Mouse (Mus musculus) embryonic facial prominence, embryonic 11.5 days (tissue): ENCODE results near the gene Nfib. TPM values are rescaled to one million over a fixed set of nuclear protein-coding genes. Genes with fewer than 3 reads are reported as not detected.

Source experiments
- ATAC-seq: fragments of 200-750 bp; cut with Nextera tagmentation; replicated peaks from 2 replicates; pipeline ENCODE4 v1.8.0; 2017; ENCODE audit warnings: low read depth; ENCODE audit not compliant: insufficient number of reproducible peaks, low FRiP score, low TSS enrichment
- DNase-seq: peaks from one replicate; pipeline ENCODE4 v3.0.0-alpha.2; 2015; ENCODE audit warnings: low spot score
- H3K27ac ChIP-seq: fragments of 300-500 bp; sonication (generic); replicated peaks from 2 replicates; pipeline ENCODE4 v1.5.1; 2014; ENCODE audit warnings: mild to moderate bottlenecking, low read depth, low read length, control low read depth
- H3K27me3 ChIP-seq: fragments of 300-500 bp; sonication (generic); 2 replicates; pipeline ENCODE4 v1.6.1; 2014; ENCODE audit warnings: mild to moderate bottlenecking, low read length, moderate library complexity, mixed read lengths; ENCODE audit not compliant: control insufficient read depth, insufficient read depth
- H3K36me3 ChIP-seq: fragments of 300-500 bp; sonication (generic); replicated peaks from 2 replicates; pipeline ENCODE4 v1.6.1; 2014; ENCODE audit warnings: low read depth, mild to moderate bottlenecking, low read length, moderate library complexity, mixed read lengths; ENCODE audit not compliant: control insufficient read depth, insufficient read depth
- H3K4me1 ChIP-seq: fragments of 300-500 bp; sonication (generic); 2 replicates; pipeline ENCODE4 v1.6.1; 2014; ENCODE audit warnings: low read length, mixed read lengths; ENCODE audit not compliant: control insufficient read depth, insufficient read depth
- H3K4me2 ChIP-seq: fragments of 300-500 bp; sonication (generic); 2 replicates; pipeline ENCODE4 v1.6.1; 2014; ENCODE audit warnings: low read depth, mild to moderate bottlenecking, control low read depth, low read length, moderate library complexity
- H3K4me3 ChIP-seq: fragments of 300-500 bp; sonication (generic); 2 replicates; pipeline ENCODE4 v1.5.1; 2014; ENCODE audit warnings: low read depth, low read length, control low read depth
- H3K9ac ChIP-seq: fragments of 300-500 bp; sonication (generic); replicated peaks from 2 replicates; pipeline ENCODE4 v1.6.1; 2014; ENCODE audit warnings: mild to moderate bottlenecking, control low read depth, low read length
- H3K9me3 ChIP-seq: fragments of 300-500 bp; sonication (generic); replicated peaks from 2 replicates; pipeline ENCODE4 v1.6.1; 2016; ENCODE audit warnings: mild to moderate bottlenecking, low read length, inconsistent platforms, mixed read lengths; ENCODE audit not compliant: control insufficient read depth
- WGBS: fragments of 180-500 bp; shearing (Covaris S2); extraction: QIAGEN DNeasy Blood & Tissue Kit; methylation state at CpG from one replicate; pipeline ENCODE4 v1.1.7; 2014; 5-methylcytosine and 5-hydroxymethylcytosine counted together
- polyA plus RNA-seq: library from polyadenylated mRNA; unstranded; fragments of >200 nt; fragmentation: Nextera tagmentation; extraction: Ambion mirVana; gene quantifications from 2 replicates; pipeline ENCODE4 v1.2.1, GENCODE M21; 2014

Nfib gene
- polyA plus RNA-seq, 1 experiment from 2014 or later, result 30.9 TPM

GRCm38 (mm10) chr4:82508281-82508687, 197.3 kb downstream of the Nfib start:
- H3K4me2 ChIP-seq, result peak overlapping the region; percentile 91
- 12% methylated on average over 7 of the region's 7 CpGs for WGBS
- H3K4me1 ChIP-seq, result peaks cover 6% of the 10 kb centered on the region; the same call in 1 of the 2 replicates
- H3K27me3 ChIP-seq, result no peaks in the 10 kb centered on the region
- H3K9me3 ChIP-seq, result no peaks in the 10 kb centered on the region
- peak overlapping the region; percentile 99; the same call in 1 of the 2 replicates for H3K27ac ChIP-seq
- H3K9ac ChIP-seq, result peak overlapping the region; percentile 37
- ATAC-seq (no peak), DNase-seq (no peak)
- peak overlapping the region; percentile 7; the same call in 1 of the 2 replicates for H3K4me3 ChIP-seq
- H3K36me3 ChIP-seq, result no peaks in the 10 kb centered on the region

DNA sequence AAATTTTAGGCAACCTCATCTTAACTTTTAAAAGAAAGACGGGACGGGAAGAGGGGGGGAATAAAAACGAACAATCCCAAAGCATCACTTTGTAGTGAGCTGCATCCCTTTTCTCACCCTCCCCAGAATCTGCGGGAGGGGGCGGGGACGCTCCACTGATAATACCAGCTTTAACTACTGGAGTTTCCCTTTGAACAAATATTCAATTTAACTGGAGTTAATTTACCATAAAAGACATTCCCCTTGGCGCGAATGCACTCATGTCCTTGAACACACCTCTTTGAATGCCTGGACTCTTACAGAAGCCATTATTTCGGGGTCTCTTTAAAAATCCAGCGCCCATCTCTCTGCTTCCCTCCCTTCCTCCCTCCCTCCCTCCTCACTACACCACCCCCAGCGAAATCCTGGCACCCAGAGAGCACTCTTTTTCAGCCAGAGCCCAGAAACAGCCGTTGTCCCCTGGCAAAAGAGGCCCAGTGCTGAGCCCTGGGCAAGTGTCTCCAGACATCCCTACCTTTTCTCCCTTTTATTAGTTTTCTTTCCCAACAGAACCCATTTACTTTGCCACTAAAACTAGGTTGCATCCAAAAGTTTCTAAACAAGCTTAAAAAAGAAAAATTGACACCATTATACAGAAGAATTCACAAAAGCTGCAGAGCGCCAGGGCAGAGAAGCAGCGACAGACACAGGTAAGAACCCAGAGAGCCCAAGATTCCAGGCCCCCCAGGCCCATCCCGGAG, 197.8 kb downstream of the Nfib start:
- H3K9me3 ChIP-seq, result no peaks in the 10 kb centered on the region
- ATAC-seq (no peak), DNase-seq (no peak)
- peak overlapping the region; percentile 66 for H3K4me3 ChIP-seq
- peak overlapping the region; percentile 37 for H3K9ac ChIP-seq
- H3K4me1 ChIP-seq, result peaks cover 6% of the 10 kb centered on the region; the same call in 1 of the 2 replicates
- H3K27ac ChIP-seq, result peak overlapping the region; percentile 99
- no peaks in the 10 kb centered on the region for H3K36me3 ChIP-seq
- WGBS, result 3% methylated on average over 15 of the region's 15 CpGs
- H3K4me2 ChIP-seq, result peak overlapping the region; percentile 91
- no peaks in the 10 kb centered on the region for H3K27me3 ChIP-seq

DNA sequence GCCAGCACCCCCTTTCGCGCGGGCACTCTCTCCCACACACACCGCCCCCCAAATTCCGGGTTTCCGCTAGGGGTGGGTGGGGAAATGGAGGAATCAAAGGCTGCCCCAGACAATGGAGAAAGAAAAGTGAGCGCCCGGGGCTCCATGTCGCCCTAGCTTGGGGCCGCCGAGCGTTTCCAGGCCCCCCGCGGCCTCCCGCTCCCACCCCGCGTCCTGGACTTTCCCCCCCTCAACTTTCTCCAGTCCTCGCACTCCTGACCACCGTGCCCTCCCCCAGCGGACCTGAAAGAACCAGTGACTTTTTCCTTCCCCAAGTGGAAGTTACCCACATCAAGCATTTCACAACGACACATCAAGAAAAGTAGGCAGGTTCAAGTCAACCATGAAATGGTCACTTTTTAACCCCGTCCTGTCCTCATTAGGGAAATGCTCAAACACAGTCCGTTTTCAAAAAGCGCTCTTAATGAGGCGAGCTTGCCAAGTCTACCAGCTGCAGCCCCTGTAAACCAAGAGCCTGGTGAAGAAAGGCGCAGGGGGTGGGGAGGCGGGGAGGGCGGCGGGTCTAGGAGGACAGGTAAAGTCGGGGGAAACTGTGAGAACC, 198.7 kb downstream of the Nfib start:
- Histone ChIP-seq H3K9ac (peak overlapping the region; percentile 100), H3K27me3 (no peaks in the 10 kb centered on the region), H3K4me2 (peak overlapping the region; percentile 91), H3K4me1 (peaks cover 6% of the 10 kb centered on the region; the same call in 1 of the 2 replicates), H3K9me3 (no peaks in the 10 kb centered on the region), H3K4me3 (peak overlapping the region; percentile 66), H3K27ac (peak overlapping the region; percentile 99), H3K36me3 (no peaks in the 10 kb centered on the region)
- ATAC-seq (peak; percentile 55), DNase-seq (peak; percentile 84)
- under 1% methylated on average over 29 of the region's 30 CpGs for WGBS

DNA sequence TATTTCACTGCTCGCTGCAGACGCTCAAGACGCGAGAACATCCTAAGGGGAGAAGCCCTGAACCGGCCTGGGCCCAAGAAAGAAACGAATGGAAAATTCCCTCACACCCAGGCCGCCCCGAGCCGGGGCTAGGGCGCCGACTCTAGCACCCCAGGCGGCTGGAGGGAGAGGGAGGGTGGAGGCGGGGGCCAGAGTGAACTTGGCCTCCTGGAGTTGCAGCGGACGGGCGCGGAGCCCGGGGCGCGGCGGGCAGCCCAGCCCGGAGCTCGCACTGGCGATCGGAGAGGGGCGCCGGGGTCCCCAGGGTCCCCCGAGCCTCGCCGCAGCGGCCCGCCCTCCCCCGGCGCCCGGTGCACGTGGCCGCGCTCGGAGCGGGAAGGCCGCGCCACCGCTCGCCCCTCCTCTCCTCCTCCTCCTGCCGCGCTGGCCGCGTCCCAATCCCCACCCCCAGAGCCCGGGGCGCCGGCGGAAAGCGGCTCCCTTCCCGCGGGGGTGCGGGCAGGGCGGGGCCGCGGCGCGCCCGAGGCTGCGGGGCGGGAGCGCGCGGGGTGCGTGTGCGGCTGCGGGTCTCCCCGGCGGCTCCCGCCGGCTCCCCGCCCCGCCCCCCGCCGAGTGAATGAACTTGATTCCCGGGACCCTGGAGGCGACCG, 199.3 kb downstream of the Nfib start:
- Histone ChIP-seq H3K9me3 (no peaks in the 10 kb centered on the region), H3K36me3 (no peaks in the 10 kb centered on the region), H3K9ac (peak overlapping the region; percentile 100), H3K4me3 (peak overlapping the region; percentile 66), H3K4me1 (peaks cover 2% of the 10 kb centered on the region; the same call in 1 of the 2 replicates), H3K27ac (peak overlapping the region; percentile 99), H3K4me2 (peak overlapping the region; percentile 91), H3K27me3 (no peaks in the 10 kb centered on the region)
- DNase-seq (peak; percentile 74), ATAC-seq (peak; percentile 77)
- under 1% methylated on average over 39 of the region's 81 CpGs for WGBS

DNA sequence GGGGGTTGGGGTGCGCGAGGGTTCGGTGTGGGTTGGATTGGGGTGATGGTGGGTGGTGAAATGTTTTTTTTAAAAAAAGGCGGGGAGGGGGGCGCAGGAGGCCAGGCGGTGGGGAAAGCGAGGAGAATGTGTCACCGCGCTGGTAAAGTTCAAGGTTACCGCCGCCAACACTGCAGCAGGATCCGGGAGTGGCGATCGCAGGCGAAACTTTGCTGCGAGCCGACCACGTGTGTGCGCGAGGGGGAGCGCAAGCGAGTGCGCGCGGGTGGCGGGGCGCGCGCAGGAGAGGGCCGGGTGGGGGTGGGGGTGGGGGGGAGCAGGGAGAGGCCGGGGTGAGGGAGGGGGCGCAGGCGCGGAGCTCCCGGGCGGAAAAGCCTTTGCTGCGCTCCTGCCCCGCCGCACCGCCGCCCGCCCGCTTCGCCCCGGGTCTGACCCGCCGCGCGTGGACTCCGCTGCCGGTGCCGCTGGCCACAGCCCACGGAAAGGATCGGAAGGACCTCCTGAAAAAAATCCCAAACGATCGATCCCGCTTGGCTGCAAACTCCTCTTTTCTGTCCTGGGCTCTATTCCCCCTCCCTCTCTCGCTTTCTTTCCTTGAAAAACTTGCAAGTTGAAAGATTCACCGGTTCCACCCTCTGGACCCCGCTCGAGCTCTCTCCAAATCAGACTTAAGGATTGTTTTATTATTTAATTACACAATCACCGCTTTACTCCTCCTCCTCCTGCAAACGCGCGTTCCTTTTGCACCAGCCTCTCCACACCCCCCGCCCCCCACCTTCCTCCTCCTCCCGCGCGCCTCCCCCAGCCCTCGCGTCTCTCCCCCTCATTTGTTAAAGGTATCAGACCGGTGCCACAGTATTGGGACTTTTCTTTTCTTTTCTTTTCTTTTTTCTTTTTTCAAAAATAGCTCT, 200.2 kb downstream of the Nfib start:
- peaks cover 2% of the 10 kb centered on the region; the same call in 1 of the 2 replicates for H3K4me1 ChIP-seq
- peak; percentile 21 for ATAC-seq

DNA sequence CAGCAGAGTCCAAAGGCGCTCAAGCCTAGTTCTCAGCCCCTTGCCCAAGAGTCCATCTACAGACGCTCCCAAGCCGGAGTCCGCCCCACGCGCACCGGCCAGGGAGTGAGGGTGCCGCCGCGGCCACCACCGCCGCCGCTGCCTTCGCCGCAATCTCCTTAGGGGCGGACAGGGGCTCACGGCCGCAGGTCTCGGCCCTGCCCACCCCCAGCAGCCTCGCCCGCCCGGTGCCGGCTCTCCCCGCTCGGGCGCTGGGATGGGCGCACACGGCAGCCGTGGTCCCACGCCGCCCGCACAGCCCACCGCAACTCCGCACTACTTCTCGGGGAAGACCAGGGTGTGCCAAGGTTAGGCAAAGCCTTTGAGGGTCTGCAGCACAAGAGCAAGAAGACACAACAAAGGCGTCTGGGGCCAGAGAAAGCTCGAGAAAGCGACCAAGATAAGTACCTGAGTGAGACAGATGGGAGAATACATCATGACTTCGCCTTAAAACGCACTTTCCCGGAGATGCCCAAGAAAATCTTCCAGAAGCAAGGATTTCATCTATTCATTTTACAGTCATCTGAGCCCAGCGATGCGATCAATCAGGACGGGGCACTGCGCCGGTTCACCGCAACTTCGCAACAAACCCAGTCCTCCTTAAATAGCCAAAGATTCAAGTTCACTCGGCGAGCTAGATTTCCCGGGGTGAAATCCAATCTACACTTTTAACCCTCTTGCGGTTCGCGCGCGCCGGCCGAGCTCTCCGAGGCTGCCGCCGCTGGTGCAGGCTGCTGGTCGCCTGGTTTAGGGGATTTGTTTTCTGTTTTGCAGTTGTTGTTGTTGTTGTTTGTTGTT, 201.0 kb downstream of the Nfib start:
- Histone ChIP-seq H3K9me3 (no peaks in the 10 kb centered on the region), H3K4me2 (peak overlapping the region; percentile 91), H3K27me3 (no peaks in the 10 kb centered on the region), H3K4me3 (peak overlapping the region; percentile 66), H3K4me1 (peaks cover 2% of the 10 kb centered on the region; the same call in 1 of the 2 replicates), H3K27ac (peak overlapping the region; percentile 99), H3K9ac (peak overlapping the region; percentile 100), H3K36me3 (no peaks in the 10 kb centered on the region)
- WGBS, result under 1% methylated on average over 62 of the region's 62 CpGs
- ATAC-seq (no peak), DNase-seq (peak; percentile 66)

More for the DNA sequence above, 200.2 kb downstream of the Nfib start:
- Histone ChIP-seq H3K36me3 (no peaks in the 10 kb centered on the region), H3K27ac (peak overlapping the region; percentile 99), H3K9ac (peak overlapping the region; percentile 100), H3K4me2 (peak overlapping the region; percentile 91), H3K4me3 (peak overlapping the region; percentile 66), H3K27me3 (no peaks in the 10 kb centered on the region), H3K9me3 (no peaks in the 10 kb centered on the region)
- peak; percentile 87 for DNase-seq
- WGBS, result under 1% methylated on average over 72 of the region's 72 CpGs

GRCm38 (mm10) chr4:82504015-82504283, 201.6 kb downstream of the Nfib start:
- H3K4me2 ChIP-seq, result peak overlapping the region; percentile 91
- H3K4me1 ChIP-seq, result peaks cover 2% of the 10 kb centered on the region; the same call in 1 of the 2 replicates
- H3K27ac ChIP-seq, result peak overlapping the region; percentile 99
- no peaks in the 10 kb centered on the region for H3K36me3 ChIP-seq
- no peaks in the 10 kb centered on the region for H3K9me3 ChIP-seq
- WGBS, result 2% methylated on average over 10 of the region's 10 CpGs
- H3K9ac ChIP-seq, result peak overlapping the region; percentile 100
- DNase-seq (no peak), ATAC-seq (no peak)
- no peaks in the 10 kb centered on the region for H3K27me3 ChIP-seq
- peak overlapping the region; percentile 66 for H3K4me3 ChIP-seq
